Mouse (Mus musculus) hindbrain, postnatal 0 days (tissue): ENCODE measurements around the gene Zfp777. TPM values are rescaled to one million over a fixed set of nuclear protein-coding genes. Genes with fewer than 3 reads are reported as not detected.

Experiments used
- ATAC-seq: fragments of 200-750 bp; cut with Nextera tagmentation; 2 replicates; pipeline ENCODE4 v1.8.0; 2017; ENCODE audit warnings: mild to moderate bottlenecking, moderate TSS enrichment, moderate library complexity
- DNase-seq: peaks from one replicate; pipeline ENCODE4 v3.0.0-alpha.2; 2015; ENCODE audit warnings: low spot score
- H3K27ac ChIP-seq: fragments of 300-500 bp; sonication (generic); 2 replicates; pipeline ENCODE4 v1.5.1; 2014; ENCODE audit warnings: mild to moderate bottlenecking
- H3K27me3 ChIP-seq: fragments of 300-500 bp; sonication (generic); 2 replicates; pipeline ENCODE4 v1.6.1; 2014; ENCODE audit warnings: low read length, mixed read lengths; ENCODE audit not compliant: insufficient read depth
- H3K36me3 ChIP-seq: fragments of 300-500 bp; sonication (generic); 2 replicates; pipeline ENCODE4 v1.6.1; 2014; ENCODE audit warnings: low read length, mixed read lengths; ENCODE audit not compliant: insufficient read depth
- H3K4me1 ChIP-seq: fragments of 300-500 bp; sonication (generic); 2 replicates; pipeline ENCODE4 v1.6.1; 2014; ENCODE audit warnings: antibody characterized with exemption, low read length, mixed read lengths; ENCODE audit not compliant: insufficient read depth
- H3K4me2 ChIP-seq: fragments of 300-500 bp; sonication (generic); 2 replicates; pipeline ENCODE4 v1.6.1; 2014; ENCODE audit warnings: low read depth, mild to moderate bottlenecking, low read length, moderate library complexity, mixed read lengths
- H3K4me3 ChIP-seq: fragments of 300-500 bp; sonication (generic); 2 replicates; pipeline ENCODE4 v1.5.1; 2014; ENCODE audit warnings: low read length
- H3K9ac ChIP-seq: fragments of 300-500 bp; sonication (generic); replicated peaks from 2 replicates; pipeline ENCODE4 v1.6.1; 2014; ENCODE audit warnings: mild to moderate bottlenecking, low read length, moderate library complexity, mixed read lengths
- H3K9me3 ChIP-seq: fragments of 300-500 bp; sonication (generic); 2 replicates; pipeline ENCODE4 v1.6.1; 2016; ENCODE audit warnings: low read length, mixed read lengths
- CTCF ChIP-seq: IDR thresholded peaks from 2 replicates; pipeline ENCODE4 v1.5.1; 2016; ENCODE audit warnings: antibody characterized with exemption, control low read depth, low read depth
- WGBS: fragments of 180-500 bp; shearing (Covaris S2); extraction: QIAGEN DNeasy Blood & Tissue Kit; methylation state at CpG from one replicate; pipeline ENCODE4 v1.1.7; 2014; 5-methylcytosine and 5-hydroxymethylcytosine counted together
- polyA plus RNA-seq: library from polyadenylated mRNA; unstranded; fragments of >200 nt; fragmentation: Nextera tagmentation; extraction: Ambion mirVana; gene quantifications from 2 replicates; pipeline ENCODE4 v1.2.1, GENCODE M21; 2015
- total RNA-seq: library from RNA; depleted of rRNA; stranded (reverse); fragments of >200 nt; gene quantifications from 2 replicates; pipeline ENCODE4 v1.2.3, GENCODE M21; 2014

Zfp777 gene
- total and polyA plus RNA-seq, 2 experiments from 2014 or later, result 16.2 to 47.7 TPM

DNA sequence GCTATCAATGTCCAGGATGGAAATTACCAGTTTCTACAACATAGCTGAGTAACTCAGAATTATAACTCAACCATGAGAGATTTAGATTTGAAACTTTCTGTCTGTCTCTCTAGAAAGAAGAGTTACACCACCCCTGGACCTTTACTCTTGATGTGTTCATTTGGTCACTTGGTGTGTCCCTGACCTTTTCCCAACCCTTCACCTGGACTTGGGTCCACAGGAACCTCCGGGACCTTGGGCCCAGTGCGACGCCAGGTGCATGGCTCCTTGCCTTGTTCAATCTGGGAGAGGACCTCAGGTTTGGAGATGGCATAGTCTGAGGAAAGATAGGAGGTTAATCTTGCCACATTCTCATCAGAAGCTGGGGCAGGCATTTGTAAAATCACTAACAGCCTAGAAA lies 33.2 kb upstream of the Zfp777 start:
- Histone ChIP-seq H3K9ac (no peak overlapping the region), H3K27ac (no peak overlapping the region), H3K27me3 (no peaks in the 10 kb centered on the region), H3K36me3 (peaks cover 50% of the 10 kb centered on the region), H3K4me3 (no peak overlapping the region), H3K9me3 (no peaks in the 10 kb centered on the region), H3K4me2 (no peak overlapping the region), H3K4me1 (peaks cover 8% of the 10 kb centered on the region)
- ATAC-seq (no peak), DNase-seq (no peak)
- 96% methylated on average over 3 of the region's 3 CpGs for WGBS
- no peak for TF ChIP-seq CTCF

DNA sequence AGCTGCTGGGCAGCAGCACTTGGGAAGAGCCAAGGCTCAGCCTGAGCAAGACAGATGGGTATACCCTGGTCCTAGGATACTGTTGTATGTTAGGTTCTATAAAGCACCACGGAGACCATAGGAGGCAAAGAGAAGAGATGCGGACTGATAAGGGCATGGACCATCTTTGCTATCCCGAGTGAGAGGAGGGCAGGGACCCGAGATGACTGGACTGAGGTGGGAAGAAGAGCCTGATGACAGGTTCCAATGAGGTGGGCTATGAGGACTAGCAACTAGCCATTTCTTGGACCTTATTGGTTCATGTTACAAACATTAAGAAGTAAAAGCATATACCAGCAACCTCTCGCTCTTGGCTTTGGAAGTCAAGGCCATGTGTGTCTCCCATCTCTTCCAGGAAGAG lies 32.3 kb upstream of the Zfp777 start:
- H3K36me3 ChIP-seq, result peaks cover 54% of the 10 kb centered on the region
- H3K4me3 ChIP-seq, result no peak overlapping the region
- DNase-seq (no peak), ATAC-seq (no peak)
- H3K9me3 ChIP-seq, result no peaks in the 10 kb centered on the region
- peaks cover 8% of the 10 kb centered on the region for H3K4me1 ChIP-seq
- H3K27ac ChIP-seq, result no peak overlapping the region
- TF ChIP-seq CTCF, result no peak
- 91% methylated on average over 5 of the region's 5 CpGs for WGBS
- H3K9ac ChIP-seq, result no peak overlapping the region
- H3K27me3 ChIP-seq, result no peaks in the 10 kb centered on the region
- H3K4me2 ChIP-seq, result no peak overlapping the region

DNA sequence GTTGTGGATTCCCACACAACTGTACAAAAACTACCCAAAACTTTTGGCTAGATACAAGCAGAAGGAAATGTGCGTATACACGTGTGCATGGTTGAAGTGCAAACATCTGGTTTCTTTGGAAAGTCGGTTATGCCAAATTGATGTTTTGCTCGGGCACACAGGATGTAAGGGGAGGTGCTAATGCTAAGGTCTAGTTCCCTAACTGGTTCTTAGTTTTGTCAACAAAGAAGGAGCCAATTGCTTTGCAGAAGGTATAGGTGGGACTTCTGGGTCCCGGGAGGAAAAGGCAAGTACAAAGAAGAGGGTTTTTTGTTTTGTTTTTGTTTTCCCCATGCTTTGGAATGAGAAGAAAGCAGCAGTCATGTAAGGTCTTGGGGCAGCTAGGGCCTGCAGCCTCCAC lies 24.6 kb upstream of the Zfp777 start:
- no peak for ATAC-seq
- Histone ChIP-seq H3K9me3 (no peaks in the 10 kb centered on the region), H3K4me1 (no peaks in the 10 kb centered on the region), H3K4me3 (no peak overlapping the region), H3K36me3 (peaks cover 24% of the 10 kb centered on the region), H3K27ac (no peak overlapping the region), H3K27me3 (no peaks in the 10 kb centered on the region), H3K4me2 (no peak overlapping the region), H3K9ac (no peak overlapping the region)
- no peak for TF ChIP-seq CTCF
- 78% methylated on average over 5 of the region's 5 CpGs for WGBS
- DNase-seq, result no peak

DNA sequence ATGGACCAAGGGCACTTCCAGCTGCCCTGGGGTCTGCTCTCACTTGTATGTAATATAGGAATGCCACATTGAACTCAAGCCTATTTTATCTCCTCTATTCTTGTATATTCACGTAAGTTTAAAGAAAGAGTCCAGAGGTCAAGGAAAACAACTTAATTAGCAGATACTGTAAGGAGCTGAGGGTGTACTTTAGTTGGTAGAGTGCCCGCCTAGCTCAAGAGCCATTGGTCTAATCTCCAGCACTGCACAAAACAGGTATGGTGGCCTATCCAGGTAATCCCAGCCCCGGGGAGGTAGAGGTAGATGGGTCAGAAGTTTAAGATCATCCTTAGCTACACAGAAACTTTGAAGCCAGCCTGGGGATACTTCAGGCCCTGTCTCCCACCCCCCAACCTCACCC lies 18.8 kb upstream of the Zfp777 start:
- peaks cover 52% of the 10 kb centered on the region for H3K36me3 ChIP-seq
- no peak overlapping the region for H3K9ac ChIP-seq
- TF ChIP-seq CTCF, result no peak
- WGBS, result 98% methylated on average over 3 of the region's 3 CpGs
- no peaks in the 10 kb centered on the region for H3K4me1 ChIP-seq
- no peak overlapping the region for H3K27ac ChIP-seq
- no peak overlapping the region for H3K4me2 ChIP-seq
- no peaks in the 10 kb centered on the region for H3K27me3 ChIP-seq
- no peak overlapping the region for H3K4me3 ChIP-seq
- no peaks in the 10 kb centered on the region for H3K9me3 ChIP-seq
- ATAC-seq (no peak), DNase-seq (no peak)

DNA sequence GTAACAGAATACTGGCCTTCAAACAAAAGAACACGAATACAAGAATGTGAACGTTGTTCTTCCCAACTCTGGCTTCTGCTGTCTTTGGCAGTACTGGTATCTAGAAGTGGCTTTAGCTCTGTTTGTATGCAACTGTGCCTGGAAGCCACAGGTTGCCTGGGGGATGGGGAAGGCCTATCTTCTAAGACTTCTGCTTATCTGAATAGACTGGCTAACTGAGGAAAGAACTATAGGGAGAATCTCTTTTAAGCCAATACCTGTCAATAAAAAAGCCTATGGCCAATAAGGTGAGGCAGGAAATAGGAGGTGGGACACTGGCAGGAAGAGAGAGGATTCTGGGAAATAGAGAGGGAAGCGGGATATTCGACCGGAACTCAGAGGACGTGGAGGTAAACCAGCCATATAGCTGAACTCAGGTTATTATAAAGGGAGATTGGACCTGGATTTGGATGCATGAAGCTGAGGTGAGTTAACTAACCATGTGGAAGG lies 16.9 kb upstream of the Zfp777 start:
- Histone ChIP-seq H3K27me3 (no peaks in the 10 kb centered on the region), H3K9ac (no peak overlapping the region), H3K4me1 (no peaks in the 10 kb centered on the region), H3K4me2 (no peak overlapping the region), H3K9me3 (no peaks in the 10 kb centered on the region), H3K27ac (no peak overlapping the region), H3K4me3 (no peak overlapping the region), H3K36me3 (peaks cover 50% of the 10 kb centered on the region)
- DNase-seq (no peak), ATAC-seq (no peak)
- WGBS, result 97% methylated on average over 6 of the region's 6 CpGs
- TF ChIP-seq CTCF, result no peak

DNA sequence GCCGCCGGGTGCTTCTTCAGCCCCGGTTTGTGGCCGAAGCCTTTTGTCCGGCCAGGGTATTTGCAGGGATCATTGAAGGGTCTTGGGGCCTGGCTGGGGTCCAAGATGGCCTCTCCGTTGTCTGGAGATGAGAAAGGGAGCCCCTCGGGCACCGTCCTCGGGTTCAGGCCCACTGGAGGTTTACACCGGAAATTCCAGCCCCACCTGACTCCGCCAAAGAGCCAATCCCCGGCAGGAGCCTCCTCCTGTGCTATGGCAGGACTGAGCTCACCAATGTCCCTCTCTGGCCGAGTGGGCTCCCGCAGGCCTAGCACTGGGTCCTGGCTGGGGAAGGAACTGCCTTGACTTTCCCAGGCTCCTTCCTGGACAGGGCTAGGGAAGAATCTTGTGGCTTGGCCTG lies 15.7 kb upstream of the Zfp777 start:
- DNase-seq, result no peak

DNA sequence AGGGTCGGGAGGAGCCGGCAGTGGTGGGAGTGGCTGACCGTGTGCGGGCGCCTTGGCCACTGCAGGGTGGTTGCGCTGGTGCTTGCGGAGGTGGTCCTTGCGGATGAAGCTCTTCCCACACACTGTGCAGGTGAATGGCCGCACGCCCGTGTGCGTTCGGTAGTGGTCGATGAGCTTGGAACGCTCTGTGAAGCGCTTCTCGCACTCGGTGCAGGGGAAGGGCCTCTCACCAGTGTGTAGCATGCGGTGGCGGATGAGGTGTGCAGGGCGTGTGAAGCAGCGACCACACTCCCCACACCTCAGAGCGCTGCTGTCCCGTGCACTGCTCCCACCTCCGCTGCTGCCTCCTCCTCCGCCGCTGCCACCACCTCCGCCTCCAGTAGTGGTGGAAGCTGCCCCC lies 15.2 kb upstream of the Zfp777 start:
- Histone ChIP-seq H3K4me3 (no peak overlapping the region), H3K27ac (no peak overlapping the region), H3K4me2 (no peak overlapping the region), H3K27me3 (no peaks in the 10 kb centered on the region), H3K4me1 (no peaks in the 10 kb centered on the region), H3K36me3 (peaks cover 50% of the 10 kb centered on the region), H3K9ac (no peak overlapping the region), H3K9me3 (no peaks in the 10 kb centered on the region)
- no peak for DNase-seq
- no peak for TF ChIP-seq CTCF
- ATAC-seq, result peak; percentile 18
- 96% methylated on average over 28 of the region's 28 CpGs for WGBS

More for the DNA sequence above, 15.7 kb upstream of the Zfp777 start:
- Histone ChIP-seq H3K27me3 (no peaks in the 10 kb centered on the region), H3K36me3 (peaks cover 50% of the 10 kb centered on the region), H3K4me3 (no peak overlapping the region), H3K9ac (no peak overlapping the region), H3K9me3 (no peaks in the 10 kb centered on the region), H3K4me1 (no peaks in the 10 kb centered on the region), H3K27ac (no peak overlapping the region), H3K4me2 (no peak overlapping the region)
- ATAC-seq, result no peak
- 92% methylated on average over 14 of the region's 14 CpGs for WGBS
- no peak for TF ChIP-seq CTCF
